Mouse (Mus musculus) embryonic facial prominence, embryonic 14.5 days (tissue): Measurements from ENCODE around the gene Tjap1. TPM values are rescaled to one million over a fixed set of nuclear protein-coding genes. Genes with fewer than 3 reads are reported as not detected.

Source experiments
- ATAC-seq: fragments of 200-750 bp; cut with Nextera tagmentation; 2 replicates; pipeline ENCODE4 v1.8.0; 2017; ENCODE audit warnings: low read depth, moderate number of reproducible peaks, moderate TSS enrichment
- DNase-seq: peaks from one replicate; pipeline ENCODE4 v3.0.0-alpha.2; 2015; ENCODE audit warnings: low spot score
- H3K27ac ChIP-seq: fragments of 300-500 bp; sonication (generic); replicated peaks from 2 replicates; pipeline ENCODE4 v1.5.1; 2014; ENCODE audit warnings: low read depth, mild to moderate bottlenecking, low read length, moderate library complexity
- H3K27me3 ChIP-seq: fragments of 300-500 bp; sonication (generic); replicated peaks from 2 replicates; pipeline ENCODE4 v1.6.1; 2014; ENCODE audit warnings: low read length; ENCODE audit not compliant: control insufficient read depth, insufficient read depth
- H3K36me3 ChIP-seq: fragments of 300-500 bp; sonication (generic); 2 replicates; pipeline ENCODE4 v1.6.1; 2014; ENCODE audit warnings: low read length, mixed read lengths; ENCODE audit not compliant: control insufficient read depth, insufficient read depth
- H3K4me1 ChIP-seq: fragments of 300-500 bp; sonication (generic); 2 replicates; pipeline ENCODE4 v1.6.1; 2014; ENCODE audit warnings: antibody characterized with exemption, low read length; ENCODE audit not compliant: control insufficient read depth, insufficient read depth
- H3K4me2 ChIP-seq: fragments of 300-500 bp; sonication (generic); 2 replicates; pipeline ENCODE4 v1.6.1; 2014; ENCODE audit warnings: low read depth, mild to moderate bottlenecking, low read length, moderate library complexity, mixed read lengths
- H3K4me3 ChIP-seq: fragments of 300-500 bp; sonication (generic); 2 replicates; pipeline ENCODE4 v1.5.1; 2014; ENCODE audit warnings: low read depth, mild to moderate bottlenecking, low read length
- H3K9ac ChIP-seq: fragments of 300-500 bp; sonication (generic); 2 replicates; pipeline ENCODE4 v1.6.1; 2014; ENCODE audit warnings: low read depth, mild to moderate bottlenecking, low read length, moderate library complexity, mixed read lengths
- H3K9me3 ChIP-seq: fragments of 300-500 bp; sonication (generic); 2 replicates; pipeline ENCODE4 v1.6.1; 2016; ENCODE audit warnings: low read length; ENCODE audit not compliant: control insufficient read depth
- WGBS: fragments of 180-500 bp; shearing (Covaris S2); extraction: QIAGEN DNeasy Blood & Tissue Kit; methylation state at CpG from one replicate; pipeline ENCODE4 v1.1.7; 2014; 5-methylcytosine and 5-hydroxymethylcytosine counted together
- microRNA counts: library from miRNA; unstranded; fragments of <30 nt; microRNA quantifications from one replicate; lab custom pipeline; 2017
- microRNA-seq: library from miRNA; unstranded; fragments of <30 nt; microRNA quantifications from one replicate; pipeline ENCODE4, GENCODE M21; 2016; ENCODE audit warnings: borderline number of aligned reads
- polyA plus RNA-seq: library from polyadenylated mRNA; unstranded; fragments of >200 nt; fragmentation: Nextera tagmentation; extraction: Ambion mirVana; gene quantifications from 2 replicates; pipeline ENCODE4 v1.2.1, GENCODE M21; 2014

The Tjap1 gene
- polyA plus RNA-seq, 1 experiment from 2014 or later = 57.3 TPM

- no peak overlapping the region for H3K4me3 ChIP-seq
- ATAC-seq = no peak
These were observed 72.3 kb downstream of the Tjap1 start for GRCm38 (mm10) chr17:46210550-46210949.

More at GRCm38 (mm10) chr17:46210550-46210949, 72.3 kb downstream of the Tjap1 start:
- no peak for DNase-seq
- no peaks in the 10 kb centered on the region for H3K27me3 ChIP-seq
- H3K9ac ChIP-seq = no peak overlapping the region
- no peaks in the 10 kb centered on the region for H3K9me3 ChIP-seq
- no peak overlapping the region for H3K27ac ChIP-seq
- WGBS = 84% methylated on average over 3 of the region's 3 CpGs
- H3K4me2 ChIP-seq = no peak overlapping the region
- peaks cover 97% of the 10 kb centered on the region for H3K36me3 ChIP-seq
- H3K4me1 ChIP-seq = no peaks in the 10 kb centered on the region

MicroRNAs encoded within 50 kb of the gene (microRNA counts, 519-probe panel; counts per million panel counts)
- microRNA mmu-miR-693-3p (lab: Ali Mortazavi, UCI) (19.3 counts per million), microRNA mmu-miR-693-5p (lab: Ali Mortazavi, UCI) (19.3 counts per million)

Small RNA genes within 50 kb of the gene (microRNA-seq; reads per million reads assigned to microRNA genes)
- gene Mir693 = not detected

Other genes starting within 250 kb of the Tjap1 start
- 112 and 128 TPM in 2 replicates for gene Mrps18a, start 172.0 kb downstream of the Tjap1 start, polyA plus RNA-seq
- 12.6 and 21.8 TPM in 2 replicates for gene Rsph9, start 138.8 kb downstream of the Tjap1 start, polyA plus RNA-seq
- 28.1 and 30.4 TPM in 2 replicates for gene Mad2l1bp, start 129.5 kb downstream of the Tjap1 start, polyA plus RNA-seq
- gene Gtpbp2, start 122.0 kb downstream of the Tjap1 start, polyA plus RNA-seq = 27.1 and 28.2 TPM in 2 replicates
- gene Polh, start 80.4 kb downstream of the Tjap1 start, polyA plus RNA-seq = 8.6 and 9.4 TPM in 2 replicates
- gene Xpo5, start 80.2 kb downstream of the Tjap1 start, polyA plus RNA-seq = 42.3 and 43.8 TPM in 2 replicates
- gene Polr1c, start 35.0 kb downstream of the Tjap1 start, polyA plus RNA-seq = 78.1 and 80.2 TPM in 2 replicates
- gene Yipf3, start 34.9 kb downstream of the Tjap1 start, polyA plus RNA-seq = 135 and 137 TPM in 2 replicates
- gene Lrrc73, start 29.5 kb downstream of the Tjap1 start, polyA plus RNA-seq = 2.2 TPM in 2 replicates
- 7.5 and 7.6 TPM in 2 replicates for gene Dlk2, start 14.4 kb upstream of the Tjap1 start, polyA plus RNA-seq
- 5.5 and 6.6 TPM in 2 replicates for gene Abcc10, start 45.3 kb upstream of the Tjap1 start, polyA plus RNA-seq
- gene Zfp318, start 100.7 kb upstream of the Tjap1 start, polyA plus RNA-seq = 16.1 and 16.5 TPM in 2 replicates
- gene Crip3, start 145.9 kb upstream of the Tjap1 start, polyA plus RNA-seq = 0.99 and 2.0 TPM in 2 replicates
- gene Slc22a7, start 155.4 kb upstream of the Tjap1 start, polyA plus RNA-seq = not detected in 2 replicates
- 0.46 and 0.61 TPM in 2 replicates for gene Ttbk1, start 204.6 kb upstream of the Tjap1 start, polyA plus RNA-seq
- gene Dnph1, start 213.7 kb upstream of the Tjap1 start, polyA plus RNA-seq = 34.5 and 36.9 TPM in 2 replicates